Mouse (Mus musculus) layer of hippocampus, adult 18-20 months (tissue): ENCODE results near the gene Nav2. TPM values are rescaled to one million over a fixed set of nuclear protein-coding genes. Genes with fewer than 3 reads are reported as not detected.

ENCODE experiments used
- DNase-seq, 2 experiments: peaks; one replicate each; pipeline ENCODE4 v3.0.0; 2022; ENCODE audit warnings: low spot score in 2 of 2
- total RNA-seq, 2 experiments: library from RNA; stranded (reverse); gene quantifications; 2 replicates each; pipeline ENCODE4 v1.2.3; 2021

Gene Nav2
- total RNA-seq, 2 experiments from 2014 or later, result 66.2 to 73.7 TPM

DNA sequence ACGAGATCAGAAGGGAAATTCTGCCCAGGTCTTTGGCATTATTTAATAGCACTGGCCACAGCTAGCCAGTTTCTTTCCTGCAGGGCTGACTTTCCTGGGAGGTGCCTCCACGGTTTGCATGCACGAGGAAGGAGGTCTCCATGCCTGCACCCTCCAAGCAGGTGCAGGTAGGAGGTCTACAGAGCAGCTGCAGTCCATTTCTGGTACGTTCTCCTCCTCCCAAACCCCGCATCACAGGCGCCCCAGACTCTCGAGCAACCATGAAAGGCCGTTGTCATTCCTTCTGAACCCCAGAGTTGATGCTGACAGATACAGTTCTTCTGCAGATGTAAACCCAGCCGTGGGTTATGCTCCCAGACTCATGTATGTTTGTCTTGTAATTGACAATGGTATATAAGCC is 472.4 kb downstream of the Nav2 start:
- no peak for DNase-seq

GRCm38 (mm10) chr7:49382884-49383283 is 474.4 kb downstream of the Nav2 start:
- DNase-seq, result peak; percentile 58 to 84

DNA sequence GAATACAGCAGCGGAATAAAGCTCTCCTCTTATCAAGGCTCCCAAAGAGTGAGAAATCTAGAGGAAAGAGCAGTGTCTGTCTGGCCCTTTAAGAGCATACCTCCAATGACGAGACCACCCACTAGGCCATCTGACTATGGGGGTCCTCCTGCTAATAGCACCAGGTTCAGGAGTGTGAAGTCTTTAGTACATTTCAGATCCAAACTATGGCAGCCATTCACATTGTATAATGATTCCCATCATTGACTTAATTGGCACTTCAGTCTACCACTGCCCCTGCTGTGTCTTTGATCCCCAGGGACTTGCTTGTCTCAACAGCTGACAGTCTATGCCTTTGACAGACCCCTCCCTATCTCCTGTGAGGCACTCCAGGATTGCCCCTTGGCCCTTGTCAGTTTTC is 479.6 kb downstream of the Nav2 start:
- no peak for DNase-seq

DNA sequence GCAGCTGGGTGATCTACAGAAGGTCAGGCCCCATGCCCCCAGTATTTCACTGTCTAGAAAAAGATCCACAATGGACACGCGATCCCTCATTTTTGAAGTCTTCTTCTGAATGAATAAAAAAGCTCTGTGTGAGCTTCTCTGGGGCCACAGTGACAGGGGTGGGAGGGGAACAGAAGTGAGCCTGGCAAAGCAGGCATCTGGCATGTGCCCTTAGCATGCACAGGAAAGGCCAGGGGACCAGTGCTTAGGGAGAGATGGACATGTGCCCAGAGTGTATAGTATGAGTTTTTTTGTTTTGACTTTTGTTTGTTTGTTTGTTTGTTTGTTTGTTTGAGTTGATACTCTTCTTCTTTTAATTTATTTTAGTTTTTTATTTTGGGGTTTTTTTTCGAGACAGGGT is 481.8 kb downstream of the Nav2 start:
- no peak for DNase-seq

- no peak for DNase-seq
These were observed 482.3 kb downstream of the Nav2 start for GRCm38 (mm10) chr7:49390829-49391228.

DNA sequence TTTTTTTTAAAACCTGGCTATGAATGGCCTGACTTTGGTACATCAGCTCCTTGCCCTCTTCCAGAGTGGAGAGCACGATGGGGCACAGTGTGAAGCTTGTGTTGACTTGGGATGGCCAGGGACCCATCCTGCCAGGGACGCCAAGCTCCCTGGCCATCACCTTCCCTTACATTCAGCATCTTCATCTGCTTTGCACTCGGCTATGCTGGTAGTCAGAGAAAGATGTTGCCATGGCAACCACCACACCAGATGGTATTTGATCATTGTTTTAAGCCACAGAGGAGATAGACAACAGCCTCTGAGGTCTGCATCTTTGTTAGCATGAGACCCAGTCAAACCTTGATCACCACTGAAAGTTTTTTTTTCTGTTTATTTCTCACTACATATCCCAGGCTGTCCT is 483.7 kb downstream of the Nav2 start:
- peak; percentile 77 to 93 for DNase-seq

DNA sequence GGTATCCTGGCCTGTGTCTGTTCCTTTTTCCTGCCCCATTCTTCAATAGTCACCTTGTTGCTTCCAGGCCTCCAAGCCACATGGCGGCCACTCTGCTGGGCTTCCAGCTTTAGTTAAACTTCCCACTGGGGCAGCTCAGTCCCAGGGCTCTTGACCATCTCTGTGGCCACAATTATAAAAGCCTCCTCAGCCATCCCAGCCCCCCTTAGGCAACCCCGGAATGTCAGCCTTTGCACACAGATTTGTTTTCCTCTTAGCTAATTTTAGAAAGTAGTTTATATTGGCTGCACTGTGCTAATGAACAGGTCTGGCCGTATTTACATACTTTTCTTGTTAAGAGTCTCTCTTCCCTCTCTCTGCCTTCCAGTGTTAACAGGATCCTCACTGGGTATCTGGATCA is 484.3 kb downstream of the Nav2 start:
- no peak for DNase-seq

DNA sequence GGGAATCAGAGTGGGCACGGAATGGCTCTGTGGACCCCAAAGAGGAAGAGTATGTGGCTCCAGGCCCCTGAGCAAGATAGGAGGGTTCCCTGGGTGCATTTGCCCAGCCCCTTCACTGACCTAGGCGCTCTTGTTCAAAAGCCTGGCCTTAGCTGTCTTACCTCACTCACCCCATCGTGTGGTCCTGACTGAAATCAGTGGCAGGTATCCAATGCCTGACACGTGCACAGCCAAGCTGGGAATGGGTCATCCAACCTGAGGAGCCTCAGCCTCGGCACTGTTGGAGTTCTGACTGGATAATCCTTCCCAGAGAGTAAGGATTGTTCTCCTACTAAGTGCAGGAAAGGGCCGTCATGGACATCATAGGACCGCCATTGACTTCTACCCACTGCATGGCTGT is 485.3 kb downstream of the Nav2 start:
- DNase-seq, result no peak

GRCm38 (mm10) chr7:49396202-49396601 is 487.7 kb downstream of the Nav2 start:
- DNase-seq, result no peak

DNA sequence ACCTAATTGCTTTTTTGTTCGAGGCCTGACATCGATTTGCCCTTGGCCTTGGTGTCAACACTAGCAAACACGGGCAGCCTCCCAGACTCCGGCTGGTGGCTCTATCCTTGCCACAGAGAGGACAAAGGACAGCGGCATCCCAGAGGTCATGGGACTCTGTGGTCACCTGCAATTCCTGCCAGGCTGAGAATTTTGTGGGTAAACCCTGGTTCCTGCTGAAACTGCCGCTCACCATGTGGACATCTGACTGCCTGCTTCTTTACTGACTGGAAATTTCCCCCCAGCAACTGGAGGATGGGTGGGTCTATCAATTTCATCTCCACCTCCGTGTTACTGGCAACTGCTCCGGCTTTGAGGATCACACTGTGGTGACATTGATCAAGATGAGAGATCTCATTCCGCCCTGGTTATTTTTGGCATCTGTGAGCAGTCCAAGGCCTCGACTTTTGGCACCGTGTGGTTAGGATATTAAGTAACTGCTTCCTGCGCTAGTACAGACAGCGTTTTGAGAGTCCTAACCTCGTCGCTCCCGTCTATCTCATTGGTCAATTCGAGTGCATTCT is 489.0 kb downstream of the Nav2 start:
- no peak for DNase-seq

DNA sequence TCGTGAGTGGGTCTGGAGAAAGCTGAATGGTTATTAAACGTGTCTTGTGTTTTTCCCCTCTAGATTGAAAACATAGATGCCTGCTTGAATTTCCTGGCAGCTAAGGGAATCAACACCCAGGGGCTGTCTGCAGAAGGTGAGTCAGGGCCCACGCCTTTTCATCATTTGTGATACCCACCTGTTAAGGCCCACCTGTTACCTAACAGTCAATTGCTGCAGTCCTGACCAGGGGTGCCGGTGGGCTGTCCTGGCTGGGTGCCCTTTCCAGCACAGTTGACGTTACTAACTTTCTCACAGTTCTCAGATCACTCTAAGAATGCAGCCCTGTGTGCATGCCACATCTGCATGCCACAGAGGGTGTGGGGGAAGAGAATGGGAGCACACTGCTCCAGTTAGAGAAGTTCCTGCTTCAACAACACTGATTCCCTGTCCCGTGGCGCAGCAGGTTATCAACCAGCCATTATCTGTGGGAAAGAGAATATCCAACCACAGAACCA is 489.6 kb downstream of the Nav2 start:
- no peak for DNase-seq

DNA sequence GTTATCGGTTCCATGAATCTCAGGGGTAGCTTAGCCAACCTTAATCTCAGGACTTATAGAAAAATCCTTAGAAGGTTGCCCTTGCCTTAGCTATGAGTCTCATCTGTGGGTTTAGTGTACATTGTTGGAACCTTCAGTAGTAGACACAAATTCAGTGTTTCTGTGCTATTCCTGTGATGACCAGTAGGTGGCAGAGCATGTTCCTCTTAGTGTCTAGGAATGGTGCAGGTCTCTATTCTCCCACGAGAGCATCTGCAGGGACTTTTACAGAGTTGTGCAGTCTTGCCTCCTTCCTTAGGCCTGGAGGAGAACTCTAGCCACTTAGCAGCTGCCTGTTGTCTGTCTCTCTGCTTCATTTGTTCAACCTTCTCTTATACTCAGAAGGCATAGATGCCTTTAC is 490.8 kb downstream of the Nav2 start:
- DNase-seq, result peak; percentile 66 to 91

GRCm38 (mm10) chr7:49400463-49400862 is 491.9 kb downstream of the Nav2 start:
- DNase-seq, result no peak

DNA sequence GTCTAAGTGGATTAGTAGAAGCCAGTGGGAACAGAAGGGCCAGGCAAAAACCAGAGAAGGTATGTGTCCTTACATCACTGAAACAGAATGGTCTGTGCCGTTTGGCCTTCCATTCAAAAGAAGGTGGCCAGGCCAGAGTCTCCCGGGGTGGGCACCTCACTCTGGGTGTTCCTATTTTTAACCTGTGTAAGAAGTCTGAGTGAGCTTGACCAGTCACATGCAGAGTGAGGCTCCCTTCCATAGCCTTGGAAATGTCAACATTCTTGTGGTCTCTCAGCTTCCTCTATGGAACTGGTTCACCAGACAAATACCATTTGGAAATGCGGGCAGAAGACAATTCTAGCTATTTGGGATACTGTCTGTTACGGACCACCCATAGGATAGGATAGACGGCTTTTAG is 494.0 kb downstream of the Nav2 start:
- no peak for DNase-seq

GRCm38 (mm10) chr7:49407688-49408087 is 499.2 kb downstream of the Nav2 start:
- DNase-seq, result no peak

DNA sequence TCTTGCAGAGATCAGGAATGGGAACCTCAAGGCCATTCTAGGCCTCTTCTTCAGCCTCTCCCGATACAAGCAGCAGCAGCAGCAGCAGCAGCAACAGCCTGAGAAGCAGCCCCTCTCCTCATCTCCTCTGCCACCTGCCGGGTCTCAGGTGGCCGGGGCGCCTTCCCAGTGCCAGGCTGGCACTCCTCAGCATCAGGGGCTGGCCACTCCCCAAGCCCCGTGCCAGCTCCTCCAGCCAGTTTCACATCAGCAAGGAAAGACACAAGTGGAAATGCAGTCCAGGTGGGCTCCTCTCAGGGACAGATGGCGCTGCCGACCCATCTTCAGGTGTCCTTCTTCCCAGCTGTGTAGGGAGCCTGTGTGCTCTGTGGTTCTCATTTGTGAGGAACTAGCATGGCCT is 500.1 kb downstream of the Nav2 start:
- no peak for DNase-seq

DNA sequence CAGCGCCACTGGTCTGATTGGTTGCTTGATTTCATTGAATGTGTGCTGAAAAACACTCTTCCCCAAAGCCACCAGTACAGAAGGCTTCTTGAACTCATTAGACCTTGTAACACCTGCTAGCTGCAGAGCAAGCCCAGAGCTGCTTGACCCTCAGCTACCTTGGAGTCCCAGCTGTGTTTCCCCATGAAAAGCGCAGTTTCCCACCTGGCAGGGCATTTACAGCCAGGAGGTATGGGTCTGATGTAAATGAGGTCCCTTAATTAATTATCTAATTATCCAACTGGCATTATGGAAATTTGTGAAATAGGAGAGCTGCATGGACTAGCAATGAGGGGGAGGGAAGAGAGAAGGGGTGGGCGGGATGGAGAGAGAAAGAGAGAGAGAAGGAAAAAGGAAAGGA is 500.7 kb downstream of the Nav2 start:
- DNase-seq, result no peak

DNA sequence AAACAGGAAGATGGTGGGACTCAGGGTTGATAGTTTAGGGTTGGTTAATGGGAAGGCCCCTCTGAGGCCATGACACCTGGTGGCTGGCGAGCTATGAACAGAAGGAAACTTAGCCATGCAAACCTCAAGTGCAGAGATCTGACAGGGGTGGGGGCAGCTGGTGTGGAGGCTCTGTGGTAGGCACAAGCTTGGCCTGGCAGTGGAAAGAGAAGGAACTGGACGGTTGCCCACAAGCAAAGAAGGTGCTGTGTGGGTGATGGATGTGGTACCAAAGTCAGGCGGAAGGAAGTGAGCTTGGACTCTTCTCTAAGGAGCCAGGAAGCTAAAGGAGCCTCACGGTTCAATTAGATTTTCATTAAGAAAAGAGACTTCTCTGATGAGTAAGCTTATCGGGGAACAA is 501.7 kb downstream of the Nav2 start:
- no peak for DNase-seq

DNA sequence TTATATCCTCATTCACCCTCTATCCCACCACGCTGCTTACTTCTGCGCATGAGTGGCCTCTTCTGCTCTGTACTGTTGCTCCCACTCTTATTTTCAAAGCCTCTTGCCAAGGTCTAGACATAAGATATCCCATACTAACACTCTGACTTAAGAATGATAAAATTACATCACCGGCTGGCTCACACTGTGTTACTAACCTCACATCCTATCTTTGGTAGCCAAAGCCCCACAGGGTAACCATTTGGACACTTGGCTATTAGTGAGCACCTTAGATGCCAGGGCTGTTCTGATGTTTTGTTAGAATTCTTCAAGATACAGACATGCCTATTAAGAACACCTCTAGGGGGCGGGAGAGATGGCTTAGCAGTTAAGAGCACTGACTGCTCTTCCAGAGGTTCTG is 502.4 kb downstream of the Nav2 start:
- no peak for DNase-seq

GRCm38 (mm10) chr7:49411803-49412202 is 503.3 kb downstream of the Nav2 start:
- DNase-seq, result no peak

DNA sequence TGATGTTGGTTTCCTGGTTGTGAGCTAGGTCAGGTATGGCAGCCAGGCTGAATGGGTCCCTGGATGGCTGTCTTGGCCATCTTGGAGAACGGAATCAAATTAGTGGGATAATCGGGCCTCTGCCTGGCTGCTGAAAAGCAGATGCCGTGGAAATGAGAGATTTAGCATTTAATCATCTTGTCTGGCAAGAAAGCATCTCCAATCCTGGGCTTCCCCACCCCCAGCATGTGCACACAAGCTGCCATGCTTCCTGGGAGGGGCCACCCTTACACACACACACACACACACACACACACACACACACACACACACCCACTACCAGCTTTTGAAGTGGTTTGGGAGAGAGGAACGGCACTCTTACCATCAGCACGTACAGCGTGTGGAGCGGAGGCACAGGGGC is 506.6 kb downstream of the Nav2 start:
- no peak for DNase-seq

DNA sequence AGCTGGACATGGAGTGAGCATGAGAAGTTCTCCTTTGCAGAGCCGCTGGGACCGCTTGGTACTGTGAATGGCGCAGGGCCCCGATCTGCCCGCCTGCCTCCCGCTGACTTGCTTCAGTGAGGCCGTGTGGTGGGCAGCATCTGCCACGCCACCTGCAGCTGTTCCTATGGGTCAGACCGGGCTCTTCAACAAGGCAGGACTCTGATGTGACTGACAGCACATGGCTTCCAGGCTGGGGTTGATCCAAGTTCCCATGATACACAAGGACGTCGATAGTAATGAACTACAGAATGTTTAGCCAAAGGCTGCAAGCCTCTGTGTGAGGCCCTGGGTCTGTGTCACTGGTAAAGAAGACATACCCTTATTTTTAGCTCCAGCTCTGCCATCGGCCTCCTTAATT is 507.2 kb downstream of the Nav2 start:
- no peak for DNase-seq

GRCm38 (mm10) chr7:49418841-49419240 is 510.3 kb downstream of the Nav2 start:
- DNase-seq, result no peak
